Mouse (Mus musculus) mesoderm, embryonic 11.5 days (tissue): ENCODE measurements around the gene Ifrd2.

Source experiments
- DNase-seq: peaks from one replicate; pipeline ENCODE4 v3.0.0-alpha.2; 2012; ENCODE audit warnings: low read depth, low spot score

Ifrd2 gene

GRCm38 (mm10) chr9:107575579-107576356 is 11.7 kb upstream of the Ifrd2 start:
- DNase-seq, result no peak

GRCm38 (mm10) chr9:107576357-107577107 is 10.9 kb upstream of the Ifrd2 start, which contains the start of gene Hyal1:
Hyal1 (plus strand) TSS chr9:107576927.
- DNase-seq, result peak; percentile 76

- DNase-seq, result no peak
Observed at GRCm38 (mm10) chr9:107577871-107578270, 9.6 kb upstream of the Ifrd2 start.

- DNase-seq, result no peak
Observed at GRCm38 (mm10) chr9:107578587-107578986, 8.9 kb upstream of the Ifrd2 start, which contains the start of gene Naa80. Naa80 (plus strand) TSS chr9:107578887.

- no peak for DNase-seq
Observed at GRCm38 (mm10) chr9:107579023-107579900, 8.2 kb upstream of the Ifrd2 start.

- DNase-seq, result peak; percentile 75
Observed at GRCm38 (mm10) chr9:107580501-107581317, 6.7 kb upstream of the Ifrd2 start, which contains the start of gene Hyal3. Hyal3 (plus strand) TSS chr9:107580818.

GRCm38 (mm10) chr9:107581584-107581983 is 5.9 kb upstream of the Ifrd2 start:
- DNase-seq, result no peak

GRCm38 (mm10) chr9:107582509-107583062 is 4.9 kb upstream of the Ifrd2 start:
- no peak for DNase-seq

GRCm38 (mm10) chr9:107583174-107583573 is 4.3 kb upstream of the Ifrd2 start:
- no peak for DNase-seq

- no peak for DNase-seq
Observed at GRCm38 (mm10) chr9:107586504-107586903, 938 bp upstream of the Ifrd2 start.

GRCm38 (mm10) chr9:107587833-107588639 is 594 bp downstream of the Ifrd2 start:
- DNase-seq, result peak; percentile 71

- DNase-seq, result no peak
Observed at GRCm38 (mm10) chr9:107590058-107590772, 2.8 kb downstream of the Ifrd2 start.

- DNase-seq, result no peak
Observed at GRCm38 (mm10) chr9:107590773-107591060, 3.3 kb downstream of the Ifrd2 start.

- DNase-seq, result no peak
Observed at GRCm38 (mm10) chr9:107593101-107593976, 5.9 kb downstream of the Ifrd2 start.

- no peak for DNase-seq
Observed at GRCm38 (mm10) chr9:107594281-107595062, 7.0 kb downstream of the Ifrd2 start.

- no peak for DNase-seq
Observed at GRCm38 (mm10) chr9:107596619-107597569, 9.5 kb downstream of the Ifrd2 start.
